Mouse (Mus musculus) limb, embryonic 10.5 days (tissue): ENCODE results near the gene Pdgfb. TPM values are rescaled to one million over a fixed set of nuclear protein-coding genes. Genes with fewer than 3 reads are reported as not detected.

ENCODE experiments used
- microRNA-seq: library from miRNA; unstranded; fragments of <30 nt; microRNA quantifications from one replicate; pipeline ENCODE4, GENCODE M21; 2017
- polyA plus RNA-seq: library from polyadenylated mRNA; unstranded; fragments of >200 nt; fragmentation: Nextera tagmentation; extraction: Ambion mirVana; gene quantifications from 2 replicates; pipeline ENCODE4 v1.2.1, GENCODE M21; 2016

The Pdgfb gene
- polyA plus RNA-seq, 1 experiment from 2014 or later, result 1.5 TPM

Small RNAs within 50 kb of the gene (microRNA-seq; reads per million reads assigned to microRNA genes)
- gene Mir7213, result 1.8 reads per million

Other genes starting within 250 kb of the Pdgfb start
- 62.2 and 70.4 TPM in 2 replicates for gene Dnal4, start 237.1 kb downstream of the Pdgfb start, polyA plus RNA-seq
- 0.55 and 0.65 TPM in 2 replicates for gene Nptxr, start 210.2 kb downstream of the Pdgfb start, polyA plus RNA-seq
- not detected in 2 replicates for gene Npcd, start 180.7 kb downstream of the Pdgfb start, polyA plus RNA-seq
- gene Cbx6, start 180.3 kb downstream of the Pdgfb start, polyA plus RNA-seq, result 15.5 and 18.2 TPM in 2 replicates
- 5.9 and 9.4 TPM in 2 replicates for gene Apobec3, start 123.3 kb downstream of the Pdgfb start, polyA plus RNA-seq
- 1.1 and 1.3 TPM in 2 replicates for gene Cbx7, start 43.9 kb downstream of the Pdgfb start, polyA plus RNA-seq
- gene Syngr1, start 76.4 kb upstream of the Pdgfb start, polyA plus RNA-seq, result 1.4 and 3.2 TPM in 2 replicates
- 1,077 and 1,189 TPM in 2 replicates for gene Rpl3, start 76.9 kb upstream of the Pdgfb start, polyA plus RNA-seq
- 41.8 and 52.4 TPM in 2 replicates for gene Tab1, start 118.2 kb upstream of the Pdgfb start, polyA plus RNA-seq
- gene Mgat3, start 158.7 kb upstream of the Pdgfb start, polyA plus RNA-seq, result 4.0 and 5.3 TPM in 2 replicates
- gene Mief1, start 219.0 kb upstream of the Pdgfb start, polyA plus RNA-seq, result 42.4 and 43.7 TPM in 2 replicates
- not detected in 2 replicates for gene AC140267.1, start 220.9 kb upstream of the Pdgfb start, polyA plus RNA-seq
- 113 TPM in 2 replicates for gene Atf4, start 240.2 kb upstream of the Pdgfb start, polyA plus RNA-seq
- 70.0 and 75.5 TPM in 2 replicates for gene Rps19bp1, start 249.3 kb upstream of the Pdgfb start, polyA plus RNA-seq